Mouse (Mus musculus) limb, embryonic 11.5 days (tissue): Measurements from ENCODE around the gene Cbarp. TPM values are rescaled to one million over a fixed set of nuclear protein-coding genes. Genes with fewer than 3 reads are reported as not detected.
A peak's percentile ranks its signal among the peaks of the same experiment; 100 is the strongest.

Source experiments
- ATAC-seq: fragments of 200-750 bp; cut with Nextera tagmentation; 2 replicates; pipeline ENCODE4 v1.8.0; 2017; ENCODE audit warnings: low read depth; ENCODE audit not compliant: insufficient number of reproducible peaks, low FRiP score, low TSS enrichment
- DNase-seq: peaks from one replicate; pipeline ENCODE4 v3.0.0-alpha.2; 2015; ENCODE audit warnings: low spot score
- H3K27ac ChIP-seq: fragments of 300-500 bp; sonication (generic); replicated peaks from 2 replicates; pipeline ENCODE4 v1.5.1; 2014; ENCODE audit warnings: low read depth, mild to moderate bottlenecking, low read length
- H3K27me3 ChIP-seq: fragments of 300-500 bp; sonication (generic); 2 replicates; pipeline ENCODE4 v1.6.1; 2014; ENCODE audit warnings: mild to moderate bottlenecking, low read length, mixed read lengths; ENCODE audit not compliant: control insufficient read depth, insufficient read depth
- H3K36me3 ChIP-seq: fragments of 300-500 bp; sonication (generic); 2 replicates; pipeline ENCODE4 v1.6.1; 2014; ENCODE audit warnings: mild to moderate bottlenecking, low read length, moderate library complexity, mixed read lengths; ENCODE audit not compliant: control insufficient read depth, insufficient read depth
- H3K4me1 ChIP-seq: fragments of 300-500 bp; sonication (generic); 2 replicates; pipeline ENCODE4 v1.6.1; 2014; ENCODE audit warnings: low read length, mixed read lengths; ENCODE audit not compliant: control insufficient read depth, insufficient read depth
- H3K4me2 ChIP-seq: fragments of 300-500 bp; sonication (generic); 2 replicates; pipeline ENCODE4 v1.6.1; 2014; ENCODE audit warnings: low read depth, mild to moderate bottlenecking, moderate library complexity; ENCODE audit not compliant: severe bottlenecking
- H3K4me3 ChIP-seq: fragments of 300-500 bp; sonication (generic); 2 replicates; pipeline ENCODE4 v1.5.1; 2014; ENCODE audit warnings: low read depth, low read length
- H3K9ac ChIP-seq: fragments of 300-500 bp; sonication (generic); 2 replicates; pipeline ENCODE4 v1.6.1; 2014; ENCODE audit warnings: mild to moderate bottlenecking, low read length
- H3K9me3 ChIP-seq: fragments of 300-500 bp; sonication (generic); 2 replicates; pipeline ENCODE4 v1.6.1; 2016; ENCODE audit warnings: low read length; ENCODE audit not compliant: control insufficient read depth
- WGBS: fragments of 180-500 bp; shearing (Covaris S2); extraction: QIAGEN DNeasy Blood & Tissue Kit; methylation state at CpG from one replicate; pipeline ENCODE4 v1.1.7; 2014; 5-methylcytosine and 5-hydroxymethylcytosine counted together
- polyA plus RNA-seq: library from polyadenylated mRNA; unstranded; fragments of >200 nt; fragmentation: Nextera tagmentation; extraction: Ambion mirVana; gene quantifications from 2 replicates; pipeline ENCODE4 v1.2.1, GENCODE M21; 2014

Gene Cbarp
- polyA plus RNA-seq, 1 experiment from 2014 or later = 6.5 TPM

GRCm38 (mm10) chr10:80172527-80173292 is 32.1 kb upstream of the Cbarp start, which contains the start of gene 1600002K03Rik:
Gene 1600002K03Rik, plus strand, starts transcription at chr10:80172944.
- ATAC-seq = peak; percentile 45
- Histone ChIP-seq H3K9me3 (no peaks in the 10 kb centered on the region), H3K27ac (peak within 1 kb of the TSS; percentile 33), H3K36me3 (peaks cover 19% of the 10 kb centered on the region), H3K9ac (peak within 1 kb of the TSS; percentile 47), H3K4me3 (peak within 1 kb of the TSS; percentile 33), H3K4me2 (peak within 1 kb of the TSS; percentile 46), H3K27me3 (no peaks in the 10 kb centered on the region), H3K4me1 (peaks cover 18% of the 10 kb centered on the region)
- DNase-seq = peak; percentile 90
- WGBS = 12% methylated on average over 35 of the region's 35 CpGs

- peak overlapping the region; percentile 46; the same call in 1 of the 2 replicates for H3K4me2 ChIP-seq
- H3K27me3 ChIP-seq = no peaks in the 10 kb centered on the region
- 85% methylated on average over 45 of the region's 45 CpGs for WGBS
- DNase-seq (no peak), ATAC-seq (no peak)
- peaks cover 18% of the 10 kb centered on the region for H3K4me1 ChIP-seq
- peak overlapping the region; percentile 33 for H3K4me3 ChIP-seq
- peaks cover 19% of the 10 kb centered on the region for H3K36me3 ChIP-seq
- no peak overlapping the region; the same call in 1 of the 2 replicates for H3K9ac ChIP-seq
- no peaks in the 10 kb centered on the region for H3K9me3 ChIP-seq
- H3K27ac ChIP-seq = peak overlapping the region; percentile 33
These were observed 31.3 kb upstream of the Cbarp start for GRCm38 (mm10) chr10:80171760-80172526.

GRCm38 (mm10) chr10:80171252-80171651 is 30.6 kb upstream of the Cbarp start:
- Histone ChIP-seq H3K4me2 (no peak overlapping the region), H3K4me3 (no peak overlapping the region), H3K9me3 (no peaks in the 10 kb centered on the region), H3K27ac (no peak overlapping the region), H3K4me1 (peaks cover 21% of the 10 kb centered on the region), H3K9ac (no peak overlapping the region), H3K36me3 (peaks cover 19% of the 10 kb centered on the region), H3K27me3 (no peaks in the 10 kb centered on the region)
- DNase-seq = no peak
- WGBS = 94% methylated on average over 15 of the region's 15 CpGs
- no peak for ATAC-seq

- Histone ChIP-seq H3K4me3 (peak overlapping the region; percentile 6; the same call in 1 of the 2 replicates), H3K9ac (no peak overlapping the region), H3K4me1 (peaks cover 20% of the 10 kb centered on the region), H3K36me3 (peaks cover 19% of the 10 kb centered on the region), H3K27me3 (no peaks in the 10 kb centered on the region), H3K9me3 (no peaks in the 10 kb centered on the region), H3K4me2 (no peak overlapping the region), H3K27ac (no peak overlapping the region)
- ATAC-seq (no peak), DNase-seq (no peak)
- WGBS = 96% methylated on average over 19 of the region's 19 CpGs
These were observed 30.0 kb upstream of the Cbarp start for GRCm38 (mm10) chr10:80170601-80171021.

DNA sequence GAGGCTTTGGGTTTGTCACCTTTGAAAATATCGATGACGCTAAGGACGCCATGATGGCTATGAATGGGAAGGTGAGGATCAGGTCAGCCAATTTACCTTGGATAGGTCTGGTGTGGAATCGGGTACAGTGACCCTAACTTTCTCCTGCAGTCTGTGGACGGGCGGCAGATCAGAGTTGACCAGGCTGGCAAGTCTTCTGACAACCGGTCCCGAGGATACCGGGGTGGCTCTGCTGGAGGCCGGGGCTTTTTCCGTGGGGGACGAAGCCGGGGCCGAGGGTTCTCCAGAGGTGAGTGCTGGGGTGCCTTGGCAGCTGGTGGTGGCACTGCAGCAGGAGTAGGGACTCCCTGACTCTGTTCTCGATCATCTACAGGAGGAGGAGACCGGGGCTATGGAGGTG is 29.4 kb upstream of the Cbarp start:
- H3K36me3 ChIP-seq = peaks cover 19% of the 10 kb centered on the region
- no peaks in the 10 kb centered on the region for H3K27me3 ChIP-seq
- H3K9ac ChIP-seq = no peak overlapping the region
- no peak overlapping the region for H3K4me3 ChIP-seq
- H3K27ac ChIP-seq = no peak overlapping the region
- H3K4me1 ChIP-seq = peaks cover 24% of the 10 kb centered on the region
- no peaks in the 10 kb centered on the region for H3K9me3 ChIP-seq
- DNase-seq = no peak
- 96% methylated on average over 16 of the region's 16 CpGs for WGBS
- ATAC-seq = no peak
- H3K4me2 ChIP-seq = no peak overlapping the region

DNA sequence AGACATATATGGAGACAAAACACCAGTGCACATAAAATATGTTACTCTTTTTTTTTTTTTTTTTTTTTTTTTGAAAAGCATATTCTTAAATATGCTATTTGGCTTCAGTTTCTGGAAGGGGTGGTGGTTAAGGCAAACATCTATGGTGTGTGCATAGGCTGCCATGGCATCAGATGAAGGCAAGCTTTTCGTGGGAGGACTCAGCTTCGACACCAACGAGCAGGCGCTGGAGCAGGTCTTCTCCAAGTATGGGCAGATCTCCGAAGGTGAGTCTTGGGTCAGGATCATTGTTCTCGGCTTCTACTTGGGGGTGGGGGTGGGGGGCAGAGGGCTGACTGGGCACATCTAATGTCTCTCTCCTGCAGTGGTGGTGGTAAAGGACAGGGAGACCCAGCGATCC is 29.0 kb upstream of the Cbarp start:
- H3K4me1 ChIP-seq = peaks cover 26% of the 10 kb centered on the region
- no peak overlapping the region for H3K4me3 ChIP-seq
- no peak overlapping the region for H3K27ac ChIP-seq
- H3K36me3 ChIP-seq = peaks cover 19% of the 10 kb centered on the region
- 90% methylated on average over 7 of the region's 7 CpGs for WGBS
- no peaks in the 10 kb centered on the region for H3K9me3 ChIP-seq
- H3K9ac ChIP-seq = no peak overlapping the region
- H3K4me2 ChIP-seq = no peak overlapping the region
- no peaks in the 10 kb centered on the region for H3K27me3 ChIP-seq
- ATAC-seq = no peak
- DNase-seq = no peak

DNA sequence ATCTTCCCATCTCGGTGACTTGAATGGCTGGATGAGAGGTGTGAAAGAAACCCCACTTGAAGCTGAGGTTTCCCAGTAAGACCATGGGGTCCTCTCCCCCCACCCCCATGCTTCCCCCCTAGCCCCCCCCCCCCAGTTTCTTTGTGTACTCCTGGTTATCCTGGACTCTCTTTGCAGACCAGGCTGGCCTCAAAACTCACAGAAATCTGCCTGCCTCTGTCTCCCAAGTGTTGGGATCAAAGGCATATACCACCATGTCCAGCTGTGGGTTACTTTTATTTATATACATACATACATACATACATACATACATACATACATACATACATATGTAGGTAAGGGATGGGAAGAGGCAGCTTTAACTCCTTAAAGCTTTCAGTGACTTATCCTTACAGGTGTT is 28.4 kb upstream of the Cbarp start:
- DNase-seq = no peak
- WGBS = 79% methylated on average over 1 of the region's 1 CpGs
- peaks cover 32% of the 10 kb centered on the region for H3K4me1 ChIP-seq

GRCm38 (mm10) chr10:80168038-80168661 is 27.5 kb upstream of the Cbarp start:
- DNase-seq (peak; percentile 97), ATAC-seq (peak; percentile 52)
- Histone ChIP-seq H3K36me3 (peaks cover 19% of the 10 kb centered on the region), H3K4me3 (peak overlapping the region; percentile 92), H3K27ac (peak overlapping the region; percentile 99), H3K4me1 (peaks cover 34% of the 10 kb centered on the region), H3K9me3 (no peaks in the 10 kb centered on the region), H3K4me2 (peak overlapping the region; percentile 85), H3K27me3 (no peaks in the 10 kb centered on the region), H3K9ac (peak overlapping the region; percentile 99)
- under 1% methylated on average over 48 of the region's 48 CpGs for WGBS

More for the DNA sequence above, 28.4 kb upstream of the Cbarp start:
- ATAC-seq = no peak
- Histone ChIP-seq H3K27me3 (no peaks in the 10 kb centered on the region), H3K36me3 (peaks cover 19% of the 10 kb centered on the region), H3K9ac (no peak overlapping the region; the same call in 1 of the 2 replicates), H3K4me3 (peak overlapping the region; percentile 92; the same call in 1 of the 2 replicates), H3K4me2 (peak overlapping the region; percentile 85), H3K27ac (no peak overlapping the region), H3K9me3 (no peaks in the 10 kb centered on the region)
